Mouse (Mus musculus) large intestine, adult 2 months (tissue): ENCODE results near the gene Gnat1. TPM values are rescaled to one million over a fixed set of nuclear protein-coding genes. Genes with fewer than 3 reads are reported as not detected.

Source experiments
- DNase-seq: peaks from one replicate; pipeline ENCODE4 v3.0.0-alpha.2; 2012; ENCODE audit warnings: low read depth, low spot score
- WGBS: fragments of 180-500 bp; shearing (Covaris S2); methylation state at CpG from one replicate; pipeline ENCODE4 v1.1.7; 2018; 5-methylcytosine and 5-hydroxymethylcytosine counted together
- polyA plus RNA-seq: library from polyadenylated mRNA; depleted of rRNA; stranded (reverse); fragments of >200 nt; gene quantifications from 2 replicates; pipeline ENCODE4 v1.2.3, GENCODE M21; 2012

The Gnat1 gene
- polyA plus RNA-seq, 1 experiment = 0.35 TPM

GRCm38 (mm10) chr9:107653474-107653873 lies 26.0 kb downstream of the Gnat1 start:
- DNase-seq = no peak
- 40% methylated on average over 2 of the region's 2 CpGs for WGBS

GRCm38 (mm10) chr9:107650708-107651481 lies 28.6 kb downstream of the Gnat1 start:
- DNase-seq = no peak
- 63% methylated on average over 12 of the region's 12 CpGs for WGBS

GRCm38 (mm10) chr9:107650225-107650624 lies 29.3 kb downstream of the Gnat1 start:
- WGBS = 74% methylated on average over 7 of the region's 7 CpGs
- DNase-seq = no peak

GRCm38 (mm10) chr9:107648767-107649166 lies 30.7 kb downstream of the Gnat1 start:
- no peak for DNase-seq
- WGBS = 45% methylated on average over 3 of the region's 3 CpGs

- DNase-seq = no peak
- 74% methylated on average over 6 of the region's 6 CpGs for WGBS
Measured at GRCm38 (mm10) chr9:107646975-107647374, 32.5 kb downstream of the Gnat1 start.

- DNase-seq = no peak
- 17% methylated on average over 5 of the region's 5 CpGs for WGBS
Measured at GRCm38 (mm10) chr9:107645577-107645976, 33.9 kb downstream of the Gnat1 start.

GRCm38 (mm10) chr9:107645153-107645510 lies 34.4 kb downstream of the Gnat1 start:
- 32% methylated on average over 7 of the region's 7 CpGs for WGBS
- DNase-seq = no peak

GRCm38 (mm10) chr9:107644495-107645152 lies 34.9 kb downstream of the Gnat1 start:
- DNase-seq = no peak

GRCm38 (mm10) chr9:107643544-107644214 lies 35.8 kb downstream of the Gnat1 start:
- 91% methylated on average over 13 of the region's 13 CpGs for WGBS
- no peak for DNase-seq

More at GRCm38 (mm10) chr9:107644495-107645152, 34.9 kb downstream of the Gnat1 start:
- 2% methylated on average over 35 of the region's 35 CpGs for WGBS

GRCm38 (mm10) chr9:107641666-107642065 lies 37.8 kb downstream of the Gnat1 start:
- DNase-seq = no peak
- WGBS = 85% methylated on average over 8 of the region's 8 CpGs

GRCm38 (mm10) chr9:107640257-107640772 lies 39.2 kb downstream of the Gnat1 start:
- DNase-seq = no peak
- 51% methylated on average over 8 of the region's 8 CpGs for WGBS

- no peak for DNase-seq
- WGBS = 76% methylated on average over 7 of the region's 7 CpGs
Measured at GRCm38 (mm10) chr9:107637070-107637469, 42.4 kb downstream of the Gnat1 start.

- 4% methylated on average over 38 of the region's 38 CpGs for WGBS
- DNase-seq = peak; percentile 95
Measured at GRCm38 (mm10) chr9:107635279-107636028, 44.1 kb downstream of the Gnat1 start, which contains the start of gene Gnai2. Gene Gnai2, minus strand, starts transcription at chr9:107635367.

- DNase-seq = no peak
Measured at GRCm38 (mm10) chr9:107634406-107635278, 44.9 kb downstream of the Gnat1 start.

GRCm38 (mm10) chr9:107633661-107634405 lies 45.7 kb downstream of the Gnat1 start:
- 1% methylated on average over 15 of the region's 15 CpGs for WGBS
- no peak for DNase-seq

More at GRCm38 (mm10) chr9:107634406-107635278, 44.9 kb downstream of the Gnat1 start:
- 2% methylated on average over 35 of the region's 35 CpGs for WGBS

- WGBS = under 1% methylated on average over 33 of the region's 33 CpGs
- DNase-seq = no peak
Measured at GRCm38 (mm10) chr9:107633091-107633660, 46.3 kb downstream of the Gnat1 start.

GRCm38 (mm10) chr9:107632478-107632877 lies 47.0 kb downstream of the Gnat1 start:
- 5% methylated on average over 6 of the region's 6 CpGs for WGBS

GRCm38 (mm10) chr9:107631861-107632260 lies 47.7 kb downstream of the Gnat1 start:
- WGBS = 90% methylated on average over 8 of the region's 8 CpGs
- no peak for DNase-seq

More at GRCm38 (mm10) chr9:107632478-107632877, 47.0 kb downstream of the Gnat1 start:
- no peak for DNase-seq
